Mouse (Mus musculus): ENCODE measurements around the gene Szrd1.

DNA sequence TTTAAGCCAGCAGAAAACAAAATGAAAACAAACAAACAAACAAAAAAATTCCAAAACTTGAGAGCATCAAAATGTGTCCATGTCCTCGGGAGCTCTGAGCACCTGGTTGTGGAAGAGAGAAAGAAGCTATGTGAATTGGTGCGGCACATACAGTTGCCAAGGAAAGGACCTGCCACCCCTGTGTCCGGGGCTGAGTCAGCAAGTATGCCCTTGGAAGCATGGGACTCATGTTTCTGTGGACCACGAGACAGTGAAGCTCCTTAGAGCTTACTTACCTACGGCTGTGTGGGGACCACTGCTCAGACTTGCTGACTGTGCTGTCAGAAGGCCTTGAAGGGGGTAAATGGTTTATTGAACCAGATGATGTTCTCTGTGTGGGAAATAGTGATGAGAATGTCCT lies 24.2 kb upstream of the Szrd1 start:
- TF ChIP-seq CTCF (IDR thresholded peaks at IDR 0.05; ENCODE audit: low read depth) (no peak), EP300 (optimal IDR thresholded peaks at IDR 0.05) (no peak)
